Mouse (Mus musculus) hindbrain, embryonic 15.5 days (tissue): Measurements from ENCODE around the gene 1700003F12Rik. TPM values are rescaled to one million over a fixed set of nuclear protein-coding genes. Genes with fewer than 3 reads are reported as not detected.

Experiments
- ATAC-seq: fragments of 200-750 bp; cut with Nextera tagmentation; 2 replicates; pipeline ENCODE4 v1.8.0; 2017; ENCODE audit warnings: low read depth, moderate number of reproducible peaks, moderate TSS enrichment; ENCODE audit not compliant: low FRiP score
- H3K27ac ChIP-seq: fragments of 300-500 bp; sonication (generic); replicated peaks from 2 replicates; pipeline ENCODE4 v1.5.1; 2015; ENCODE audit warnings: mild to moderate bottlenecking, inconsistent platforms
- H3K27me3 ChIP-seq: fragments of 300-500 bp; sonication (generic); 2 replicates; pipeline ENCODE4 v1.6.1; 2015; ENCODE audit warnings: control low read depth, inconsistent platforms
- H3K36me3 ChIP-seq: fragments of 300-500 bp; sonication (generic); 2 replicates; pipeline ENCODE4 v1.6.1; 2015; ENCODE audit warnings: control low read depth, inconsistent platforms
- H3K4me1 ChIP-seq: fragments of 300-500 bp; sonication (generic); replicated peaks from 2 replicates; pipeline ENCODE4 v1.6.1; 2015; ENCODE audit warnings: control low read depth, inconsistent platforms
- H3K4me2 ChIP-seq: fragments of 300-500 bp; sonication (generic); 2 replicates; pipeline ENCODE4 v1.6.1; 2015; ENCODE audit warnings: moderate library complexity, mild to moderate bottlenecking, inconsistent platforms
- H3K4me3 ChIP-seq: fragments of 300-500 bp; sonication (generic); 2 replicates; pipeline ENCODE4 v1.5.1; 2015; ENCODE audit warnings: mild to moderate bottlenecking, inconsistent platforms
- H3K9ac ChIP-seq: fragments of 300-500 bp; sonication (generic); 2 replicates; pipeline ENCODE4 v1.6.1; 2015; ENCODE audit warnings: inconsistent platforms
- H3K9me3 ChIP-seq: fragments of 300-500 bp; sonication (generic); 2 replicates; pipeline ENCODE4 v1.6.1; 2016; ENCODE audit warnings: control low read depth, inconsistent platforms
- WGBS: fragments of 180-500 bp; shearing (Covaris S2); methylation state at CpG from one replicate; pipeline ENCODE4 v1.1.7; 2015; 5-methylcytosine and 5-hydroxymethylcytosine counted together
- polyA plus RNA-seq: library from polyadenylated mRNA; unstranded; fragments of >200 nt; fragmentation: Nextera tagmentation; extraction: Ambion mirVana; gene quantifications from 2 replicates; pipeline ENCODE4 v1.2.1, GENCODE M21; 2015

Gene 1700003F12Rik
- polyA plus RNA-seq, 1 experiment from 2014 or later = 2.7 TPM

DNA sequence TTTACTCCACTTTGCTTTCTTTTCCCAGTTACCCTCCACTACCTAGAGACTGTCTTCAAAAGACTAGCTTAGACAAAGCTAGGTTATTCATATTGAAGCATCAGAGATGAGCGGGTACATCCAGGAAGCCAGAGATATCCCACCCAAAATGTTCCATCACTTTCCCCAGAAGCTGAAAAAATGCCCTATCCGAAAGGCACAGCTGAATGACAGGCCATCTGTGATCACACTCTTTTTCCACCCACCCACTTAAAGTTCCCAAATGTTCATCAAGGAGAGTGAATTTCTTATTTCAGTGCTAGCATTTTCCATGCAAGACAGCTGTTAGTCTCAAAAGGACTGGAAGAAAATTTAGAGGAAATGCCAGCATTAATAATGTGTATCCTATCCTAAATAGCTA is 21.6 kb upstream of the 1700003F12Rik start:
- Histone ChIP-seq H3K4me1 (no peaks in the 10 kb centered on the region), H3K9ac (no peak overlapping the region), H3K9me3 (no peaks in the 10 kb centered on the region), H3K4me3 (no peak overlapping the region), H3K27me3 (no peaks in the 10 kb centered on the region), H3K36me3 (peaks cover 50% of the 10 kb centered on the region), H3K4me2 (no peak overlapping the region), H3K27ac (no peak overlapping the region)
- WGBS = 95% methylated on average over 2 of the region's 2 CpGs
- no peak for ATAC-seq

DNA sequence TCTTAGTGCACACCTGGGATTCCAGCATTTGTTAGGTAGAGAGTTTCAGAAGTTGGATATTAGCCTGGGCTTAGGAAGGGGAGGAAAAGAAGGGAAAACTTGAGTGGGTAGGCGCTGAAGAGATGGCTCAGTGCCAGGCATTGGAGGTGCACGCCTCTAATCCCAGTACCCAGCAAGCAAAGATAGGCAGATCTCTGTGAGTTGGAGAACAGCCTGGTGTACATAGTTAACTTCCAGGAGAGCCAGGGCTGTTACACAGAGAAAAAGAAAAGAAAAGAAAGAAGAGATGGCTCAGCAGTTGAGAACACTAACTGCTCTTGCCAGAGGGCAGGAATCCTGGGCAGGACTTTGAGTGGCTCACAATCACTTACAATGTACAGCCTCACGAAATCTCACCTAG is 20.4 kb upstream of the 1700003F12Rik start:
- no peak overlapping the region for H3K4me3 ChIP-seq
- no peak overlapping the region for H3K9ac ChIP-seq
- H3K27ac ChIP-seq = no peak overlapping the region
- 73% methylated on average over 3 of the region's 3 CpGs for WGBS
- H3K4me1 ChIP-seq = no peaks in the 10 kb centered on the region
- no peak overlapping the region for H3K4me2 ChIP-seq
- no peaks in the 10 kb centered on the region for H3K27me3 ChIP-seq
- H3K9me3 ChIP-seq = no peaks in the 10 kb centered on the region
- ATAC-seq = no peak
- peaks cover 56% of the 10 kb centered on the region for H3K36me3 ChIP-seq

DNA sequence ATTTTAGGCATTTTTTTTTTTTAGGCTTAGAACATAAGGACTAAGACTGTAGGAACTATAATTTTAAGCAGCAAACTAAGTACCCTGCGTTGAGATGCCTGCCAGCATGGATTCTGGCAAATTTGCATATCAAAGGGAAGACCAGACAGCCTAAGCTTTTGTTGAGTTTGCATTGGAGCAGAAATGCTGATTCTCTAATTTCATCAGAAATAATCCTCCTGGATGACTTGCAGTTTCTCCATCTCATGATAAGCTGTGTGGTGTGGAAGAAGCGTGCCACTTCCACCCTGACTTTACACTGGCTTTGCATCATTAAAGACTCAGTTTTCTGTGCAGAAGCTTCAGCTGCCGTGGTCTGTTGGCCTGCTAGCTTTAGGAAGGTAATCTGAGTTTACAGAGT is 14.0 kb upstream of the 1700003F12Rik start:
- peaks cover 3% of the 10 kb centered on the region for H3K4me1 ChIP-seq
- H3K9me3 ChIP-seq = no peaks in the 10 kb centered on the region
- WGBS = 36% methylated on average over 3 of the region's 3 CpGs
- H3K27me3 ChIP-seq = no peaks in the 10 kb centered on the region
- H3K4me3 ChIP-seq = no peak overlapping the region
- no peak for ATAC-seq
- H3K9ac ChIP-seq = no peak overlapping the region
- H3K4me2 ChIP-seq = no peak overlapping the region
- no peak overlapping the region for H3K27ac ChIP-seq
- H3K36me3 ChIP-seq = peaks cover 54% of the 10 kb centered on the region

DNA sequence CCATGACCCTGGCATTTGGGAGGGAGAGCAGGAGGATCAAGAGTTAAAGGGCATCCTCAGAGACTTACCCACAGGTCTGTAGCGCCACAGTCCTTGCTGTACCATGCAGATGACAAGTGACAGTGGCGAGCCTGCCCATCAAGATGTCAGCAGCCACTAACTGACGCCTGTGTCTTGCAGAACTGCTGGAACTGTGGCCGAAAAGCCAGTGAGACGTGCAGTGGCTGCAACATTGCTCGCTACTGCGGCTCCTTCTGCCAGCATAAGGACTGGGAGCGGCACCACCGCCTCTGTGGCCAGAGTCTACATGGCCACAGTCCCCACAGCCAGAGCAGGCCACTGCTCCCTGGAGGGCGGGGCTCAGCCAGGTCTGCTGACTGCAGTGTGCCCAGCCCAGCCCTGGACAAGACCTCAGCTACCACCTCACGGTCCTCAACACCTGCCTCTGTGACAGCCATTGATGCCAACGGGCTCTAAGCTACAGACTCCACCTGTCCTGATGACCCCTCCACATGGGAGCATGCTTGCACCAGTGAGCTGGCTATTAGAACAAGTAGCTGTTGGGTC is 12.1 kb upstream of the 1700003F12Rik start:
- H3K9ac ChIP-seq = no peak overlapping the region
- no peak overlapping the region for H3K4me3 ChIP-seq
- H3K4me1 ChIP-seq = peaks cover 20% of the 10 kb centered on the region
- no peaks in the 10 kb centered on the region for H3K9me3 ChIP-seq
- H3K27me3 ChIP-seq = no peaks in the 10 kb centered on the region
- no peak overlapping the region for H3K4me2 ChIP-seq
- no peak overlapping the region for H3K27ac ChIP-seq
- H3K36me3 ChIP-seq = peaks cover 42% of the 10 kb centered on the region
- no peak; the same call in 1 of the 2 replicates for ATAC-seq
- WGBS = 96% methylated on average over 12 of the region's 12 CpGs

DNA sequence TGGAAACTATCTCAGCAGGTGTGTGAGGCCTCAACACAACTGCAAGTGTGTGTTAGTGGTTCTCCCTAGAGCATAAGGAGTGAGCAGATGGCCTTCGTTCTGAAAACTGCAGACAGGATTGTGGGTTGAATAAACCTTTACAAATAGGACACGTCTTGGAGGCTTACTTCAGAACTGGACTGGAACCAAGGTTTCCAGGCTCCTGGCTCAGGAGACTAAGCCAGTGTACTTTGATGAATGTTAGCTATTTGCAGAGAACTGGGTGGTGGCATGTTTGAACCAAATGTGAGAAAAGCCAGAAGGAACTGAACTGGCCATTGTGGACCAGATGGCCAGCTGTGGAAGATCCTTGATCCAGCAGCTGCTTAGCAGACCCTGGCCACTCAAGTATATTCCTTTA is 8.6 kb upstream of the 1700003F12Rik start:
- Histone ChIP-seq H3K4me3 (no peak overlapping the region), H3K27ac (peak overlapping the region; percentile 56), H3K36me3 (peaks cover 27% of the 10 kb centered on the region), H3K9me3 (no peaks in the 10 kb centered on the region), H3K9ac (no peak overlapping the region), H3K4me2 (no peak overlapping the region), H3K4me1 (peaks cover 20% of the 10 kb centered on the region), H3K27me3 (no peaks in the 10 kb centered on the region)
- no peak for ATAC-seq
- WGBS = 30% methylated on average over 2 of the region's 2 CpGs

DNA sequence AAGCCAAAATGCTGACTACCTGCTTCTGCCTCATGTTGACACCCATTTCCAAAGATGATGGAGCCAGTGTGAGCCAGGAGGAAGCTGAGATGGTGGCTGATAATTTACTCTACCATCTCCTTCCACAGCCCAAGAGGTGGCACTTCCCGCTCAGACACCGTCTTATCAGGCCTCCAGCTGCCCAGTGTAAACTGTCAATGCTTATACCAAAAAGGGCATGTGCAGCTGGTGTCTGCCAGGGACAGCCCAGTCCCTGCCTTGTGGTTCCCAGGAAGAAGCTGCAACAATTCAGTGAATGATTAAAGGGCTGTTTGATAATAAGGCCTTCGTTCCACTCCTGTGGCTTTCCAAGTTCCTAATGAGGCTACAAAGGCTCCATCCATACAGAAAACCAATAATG is 8.2 kb upstream of the 1700003F12Rik start:
- no peak overlapping the region for H3K4me3 ChIP-seq
- H3K9me3 ChIP-seq = no peaks in the 10 kb centered on the region
- no peaks in the 10 kb centered on the region for H3K27me3 ChIP-seq
- H3K27ac ChIP-seq = peak overlapping the region; percentile 56
- no peak for ATAC-seq
- no peak overlapping the region for H3K4me2 ChIP-seq
- peaks cover 26% of the 10 kb centered on the region for H3K36me3 ChIP-seq
- H3K9ac ChIP-seq = no peak overlapping the region
- peaks cover 20% of the 10 kb centered on the region for H3K4me1 ChIP-seq
- 33% methylated on average over 3 of the region's 3 CpGs for WGBS

DNA sequence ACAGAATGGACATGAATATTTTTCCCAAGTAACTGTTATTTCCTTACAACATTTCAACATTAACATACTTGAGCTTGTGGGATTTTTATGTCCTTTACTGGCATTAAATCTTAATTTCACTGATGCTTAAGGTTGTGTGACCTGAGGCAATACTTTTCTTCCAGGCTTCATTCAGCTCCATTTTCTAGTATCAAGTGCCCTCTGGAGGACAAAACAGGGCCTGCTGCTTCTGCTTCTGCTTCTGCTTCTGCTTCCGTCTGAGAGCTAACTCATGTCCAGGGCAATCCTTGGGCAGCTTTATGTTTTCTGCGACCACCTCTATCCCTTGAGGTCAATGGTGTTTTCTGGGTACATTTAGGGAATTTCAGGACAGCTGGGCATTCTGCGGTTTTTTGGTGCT is 7.2 kb upstream of the 1700003F12Rik start:
- H3K36me3 ChIP-seq = peaks cover 21% of the 10 kb centered on the region
- no peak overlapping the region for H3K9ac ChIP-seq
- 0 out of 2 replicates have a peak overlapping the region, but pooled peaks have one; percentile 43 for H3K27ac ChIP-seq
- no peak overlapping the region for H3K4me3 ChIP-seq
- H3K4me1 ChIP-seq = peaks cover 20% of the 10 kb centered on the region
- ATAC-seq = no peak
- H3K4me2 ChIP-seq = no peak overlapping the region
- WGBS = 78% methylated on average over 3 of the region's 3 CpGs
- H3K27me3 ChIP-seq = no peaks in the 10 kb centered on the region
- H3K9me3 ChIP-seq = no peaks in the 10 kb centered on the region

DNA sequence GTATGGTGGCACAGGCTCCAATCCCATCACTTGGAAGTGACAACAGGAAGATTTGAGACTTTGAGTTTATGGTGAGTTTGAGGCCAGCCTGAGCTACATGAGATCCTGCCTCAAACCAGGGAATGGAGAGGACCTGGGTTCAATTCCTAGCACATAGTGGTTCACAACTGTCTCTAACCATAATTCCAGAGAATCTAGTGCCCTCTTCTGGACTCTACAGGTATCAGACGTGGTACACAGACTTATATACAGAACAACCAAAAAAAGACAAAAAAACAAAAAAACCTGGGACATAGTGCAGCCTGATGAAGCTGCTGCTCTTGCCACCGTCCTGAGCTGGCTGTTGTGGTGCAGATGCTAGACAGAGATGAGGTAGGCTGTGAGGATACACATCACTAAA is 5.3 kb upstream of the 1700003F12Rik start:
- no peak for ATAC-seq
- Histone ChIP-seq H3K4me3 (no peak overlapping the region), H3K36me3 (peaks cover 4% of the 10 kb centered on the region; the same call in 1 of the 2 replicates), H3K9ac (no peak overlapping the region), H3K9me3 (no peaks in the 10 kb centered on the region), H3K27me3 (no peaks in the 10 kb centered on the region), H3K27ac (no peak overlapping the region), H3K4me1 (peaks cover 20% of the 10 kb centered on the region), H3K4me2 (no peak overlapping the region)
- WGBS = 75% methylated on average over 2 of the region's 2 CpGs

DNA sequence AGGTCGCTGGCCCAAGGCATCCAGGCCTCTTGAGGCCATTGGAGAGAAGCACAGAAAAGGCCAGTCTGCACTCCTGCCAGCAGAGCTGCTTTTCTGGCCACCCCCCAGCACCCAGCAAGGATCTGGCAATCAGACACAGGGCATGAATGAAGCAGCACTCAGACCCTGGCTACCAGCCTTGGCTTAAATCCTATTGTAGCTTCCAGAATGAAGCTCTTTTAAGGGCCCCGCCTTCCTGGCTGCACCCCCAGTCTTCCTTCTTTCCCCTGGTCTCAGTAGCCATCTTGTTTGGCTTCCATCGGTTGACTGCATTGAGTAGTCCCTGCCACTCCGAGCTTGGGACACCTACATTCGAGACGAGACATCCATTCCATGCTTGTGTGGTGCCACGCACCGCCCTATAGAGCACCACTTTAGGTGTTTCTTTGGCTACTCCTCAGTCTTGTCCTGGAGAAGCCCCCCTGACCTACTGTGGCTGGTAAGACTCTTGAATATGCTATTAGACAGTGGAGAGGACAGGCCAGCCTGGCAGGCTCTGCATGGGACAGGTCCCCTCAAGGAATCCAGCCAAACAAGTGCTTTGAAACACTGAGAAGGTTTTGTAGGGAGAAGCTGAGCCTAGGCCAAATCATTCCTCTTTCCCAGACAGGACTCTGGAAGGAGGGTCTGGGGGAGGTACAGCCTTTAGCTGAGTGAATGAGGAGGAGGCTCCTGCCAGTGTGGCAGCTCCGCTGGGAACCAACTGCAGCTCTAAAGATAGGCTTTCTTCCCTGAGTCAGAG is 3.1 kb upstream of the 1700003F12Rik start:
- H3K27ac ChIP-seq = peak overlapping the region; percentile 84

DNA sequence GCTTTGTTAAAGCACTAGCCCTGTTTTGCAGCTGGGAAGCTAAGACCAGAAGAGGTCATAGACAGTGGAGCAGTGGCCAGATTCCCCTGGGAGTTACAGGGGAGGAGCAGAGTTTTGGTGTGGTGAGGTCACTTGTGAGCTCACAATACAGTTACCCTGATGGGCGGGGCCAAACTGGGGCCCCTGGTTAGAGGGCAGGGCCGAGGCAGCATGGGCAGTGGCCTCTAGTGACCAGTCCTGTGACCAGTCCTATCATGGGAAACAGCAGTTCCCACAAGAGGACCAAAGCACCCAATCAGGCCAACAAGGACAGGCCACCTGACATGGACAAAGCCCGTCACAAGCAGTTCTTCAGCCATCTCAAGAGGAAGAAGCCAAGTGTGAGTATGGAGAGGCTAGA is 1.8 kb downstream of the 1700003F12Rik start:
- WGBS = 49% methylated on average over 3 of the region's 3 CpGs
- Histone ChIP-seq H3K27ac (no peak overlapping the region), H3K9me3 (no peaks in the 10 kb centered on the region), H3K9ac (no peak overlapping the region), H3K27me3 (peaks cover 10% of the 10 kb centered on the region), H3K36me3 (no peaks in the 10 kb centered on the region), H3K4me3 (no peak overlapping the region), H3K4me2 (peak overlapping the region; percentile 83; the same call in 1 of the 2 replicates), H3K4me1 (peaks cover 34% of the 10 kb centered on the region)
- ATAC-seq = no peak

More for the DNA sequence above, 3.1 kb upstream of the 1700003F12Rik start:
- Histone ChIP-seq H3K27me3 (no peaks in the 10 kb centered on the region), H3K4me1 (peaks cover 10% of the 10 kb centered on the region), H3K9me3 (no peaks in the 10 kb centered on the region), H3K4me2 (no peak overlapping the region), H3K36me3 (no peaks in the 10 kb centered on the region), H3K9ac (no peak overlapping the region), H3K4me3 (no peak overlapping the region)
- 69% methylated on average over 9 of the region's 9 CpGs for WGBS
- peak; percentile 87 for ATAC-seq

DNA sequence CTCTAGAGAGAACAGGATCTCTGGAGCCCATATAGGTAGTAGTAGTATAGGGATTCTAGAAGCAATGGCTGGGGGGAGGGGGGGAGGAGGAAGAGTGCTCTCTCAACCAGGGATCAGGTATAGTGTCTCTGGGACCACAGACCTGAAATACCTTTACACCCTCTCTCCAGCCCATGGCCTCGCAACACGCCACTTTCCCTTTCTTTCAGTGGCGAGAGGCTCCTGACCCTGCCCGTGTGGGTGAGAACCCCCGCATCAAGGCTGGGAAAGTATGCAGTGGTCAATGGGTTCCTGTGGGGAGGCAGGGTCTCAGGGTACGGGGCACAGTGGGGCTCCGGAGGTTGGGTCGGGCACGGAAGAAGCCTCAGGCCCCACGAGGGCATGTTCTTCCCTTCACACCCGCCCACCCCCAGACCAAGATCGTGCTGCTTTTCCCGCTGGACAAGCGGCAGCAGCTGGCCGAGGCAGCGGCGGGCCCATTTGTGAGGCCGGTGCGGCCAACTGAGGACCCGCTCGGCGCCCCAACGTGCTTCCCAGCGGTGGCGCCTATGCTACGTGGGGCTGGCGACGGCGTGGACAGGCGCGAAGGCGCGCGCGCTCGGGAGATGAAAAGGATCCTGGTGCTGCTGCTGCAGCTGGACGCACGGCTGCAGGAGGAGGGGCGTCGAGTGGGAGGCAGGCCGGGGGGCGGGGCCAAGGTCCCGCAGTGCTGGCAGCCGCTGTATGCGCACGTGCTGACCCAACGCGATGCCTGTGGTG is 2.4 kb downstream of the 1700003F12Rik start:
- Histone ChIP-seq H3K4me1 (peaks cover 34% of the 10 kb centered on the region), H3K4me3 (peak overlapping the region; percentile 40), H3K27ac (0 out of 2 replicates have a peak overlapping the region, but pooled peaks have one; percentile 22), H3K9me3 (no peaks in the 10 kb centered on the region), H3K36me3 (no peaks in the 10 kb centered on the region), H3K4me2 (peak overlapping the region; percentile 83), H3K27me3 (peaks cover 10% of the 10 kb centered on the region), H3K9ac (peak overlapping the region; percentile 53)
- 2% methylated on average over 47 of the region's 48 CpGs for WGBS
- peak; percentile 75 for ATAC-seq

DNA sequence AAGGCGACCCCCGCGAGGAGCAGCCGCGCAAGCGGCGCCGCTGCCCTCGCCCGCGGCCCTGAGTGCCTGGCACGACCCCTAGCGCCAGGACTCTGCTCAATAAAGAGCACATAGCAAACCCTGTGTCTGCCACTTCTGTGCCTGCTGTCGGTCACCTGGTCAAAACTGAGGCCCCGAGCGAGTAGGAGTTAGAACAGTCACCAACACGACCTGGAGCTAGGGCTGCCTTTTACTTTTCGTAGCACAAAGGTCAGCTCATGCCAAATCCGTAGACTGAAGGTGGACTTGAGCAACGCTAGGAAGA is 3.0 kb downstream of the 1700003F12Rik start:
- Histone ChIP-seq H3K27me3 (peaks cover 10% of the 10 kb centered on the region), H3K27ac (no peak overlapping the region), H3K4me3 (peak overlapping the region; percentile 40), H3K4me2 (peak overlapping the region; percentile 83), H3K9ac (peak overlapping the region; percentile 53), H3K9me3 (no peaks in the 10 kb centered on the region), H3K36me3 (no peaks in the 10 kb centered on the region), H3K4me1 (peaks cover 34% of the 10 kb centered on the region)
- WGBS = 11% methylated on average over 20 of the region's 20 CpGs
- ATAC-seq = no peak; the same call in 1 of the 2 replicates
